Mouse (Mus musculus) gastrocnemius, adult 2 months (tissue): ENCODE results near the gene Eya4. TPM values are rescaled to one million over a fixed set of nuclear protein-coding genes. Genes with fewer than 3 reads are reported as not detected.

Experiments used
- DNase-seq: peaks from one replicate; pipeline ENCODE4 v3.0.0; 2022
- H3K27ac ChIP-seq: fragments of 200-600 bp; 2 replicates; pipeline ENCODE4 v1.8.1; 2022; ENCODE audit warnings: mild to moderate bottlenecking
- H3K4me3 ChIP-seq: fragments of 200-600 bp; 2 replicates; pipeline ENCODE4 v1.8.1; 2022; ENCODE audit warnings: mild to moderate bottlenecking, moderate library complexity
- CTCF ChIP-seq: fragments of 200-600 bp; IDR thresholded peaks from 2 replicates; pipeline ENCODE4 v1.8.1; 2022; ENCODE audit warnings: antibody characterized with exemption, mild to moderate bottlenecking, moderate library complexity
- intact Hi-C: fragments of 180-260 bp; cut with DNase I; formaldehyde crosslinking; loops from one replicate; pipeline ENCODE4 v1.15.1; 2025
- total RNA-seq, 2 experiments: library from RNA; stranded (reverse); gene quantifications; 2 replicates each; pipeline ENCODE4 v1.2.3; 2021

The Eya4 gene
- total RNA-seq, 2 experiments from 2014 or later = 25.1 to 60.0 TPM

- no peak for TF ChIP-seq CTCF
- intact Hi-C loops = no loop called here
- no peak overlapping the region for H3K4me3 ChIP-seq
- DNase-seq = no peak
- H3K27ac ChIP-seq = no peak overlapping the region
Observed at GRCm38 (mm10) chr10:23322275-23322674, 28.3 kb downstream of the Eya4 start.

DNA sequence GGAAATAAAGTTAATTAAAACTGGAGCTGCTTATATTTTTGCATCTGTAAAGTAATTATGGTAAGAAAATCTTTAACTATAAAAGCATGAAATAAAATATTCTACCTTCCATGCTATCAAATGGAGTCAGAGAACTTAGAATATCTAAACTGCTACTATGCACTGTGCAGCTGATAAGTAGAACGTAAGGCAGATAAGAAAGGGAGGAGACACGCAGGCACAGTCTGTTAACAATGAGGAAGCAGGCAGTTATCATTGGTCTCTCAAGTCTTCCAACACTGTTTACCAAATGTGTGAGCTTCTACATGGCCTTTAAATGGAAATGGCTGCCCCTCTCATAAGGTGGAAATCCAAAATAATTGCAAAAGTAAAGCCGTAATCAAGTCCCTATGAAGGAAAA is 55.0 kb downstream of the Eya4 start:
- no peak overlapping the region for H3K4me3 ChIP-seq
- no peak overlapping the region for H3K27ac ChIP-seq
- DNase-seq = no peak
- TF ChIP-seq CTCF = no peak
- intact Hi-C loops = no loop called here

DNA sequence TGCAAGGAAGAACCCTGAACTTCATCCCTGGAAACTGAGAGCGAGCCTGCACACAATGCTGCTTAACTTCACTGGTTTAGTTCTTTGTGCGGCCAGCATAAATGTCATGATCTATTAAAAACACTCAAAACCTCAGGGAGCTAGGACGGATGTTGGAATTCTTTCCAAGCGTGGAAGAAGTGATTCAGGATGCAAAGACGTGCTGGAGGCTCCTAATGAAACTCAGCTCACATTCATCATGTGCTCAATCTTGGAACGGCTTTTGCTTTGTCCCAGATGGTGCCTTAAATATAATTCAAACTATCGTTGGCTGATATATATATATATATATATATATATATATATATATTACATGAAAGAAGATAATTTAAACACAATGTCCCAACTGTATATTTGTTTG is 58.1 kb downstream of the Eya4 start:
- Histone ChIP-seq H3K27ac (no peak overlapping the region), H3K4me3 (no peak overlapping the region)
- TF ChIP-seq CTCF = no peak
- DNase-seq = no peak
- intact Hi-C loops = no loop called here

DNA sequence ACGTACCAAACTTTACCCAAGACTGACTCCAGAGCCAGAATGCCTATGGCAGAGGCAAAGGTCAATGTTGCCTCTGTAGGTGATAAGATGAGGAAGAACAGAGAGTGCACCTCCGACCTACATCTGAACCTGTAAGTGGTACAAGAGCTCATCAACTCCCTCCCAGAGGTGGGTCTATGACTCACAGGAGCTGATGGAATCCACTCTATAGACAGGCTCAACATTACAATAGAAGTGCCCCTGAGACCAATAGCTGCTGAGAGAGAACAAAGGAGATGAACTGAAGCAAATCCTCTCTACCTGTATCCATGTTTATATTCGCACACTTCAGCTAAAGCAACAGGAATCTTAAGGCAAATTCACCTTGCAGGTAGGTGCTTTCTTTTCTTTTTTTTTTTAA is 73.2 kb downstream of the Eya4 start:
- intact Hi-C loops = no loop called here
- TF ChIP-seq CTCF = no peak
- no peak for DNase-seq

DNA sequence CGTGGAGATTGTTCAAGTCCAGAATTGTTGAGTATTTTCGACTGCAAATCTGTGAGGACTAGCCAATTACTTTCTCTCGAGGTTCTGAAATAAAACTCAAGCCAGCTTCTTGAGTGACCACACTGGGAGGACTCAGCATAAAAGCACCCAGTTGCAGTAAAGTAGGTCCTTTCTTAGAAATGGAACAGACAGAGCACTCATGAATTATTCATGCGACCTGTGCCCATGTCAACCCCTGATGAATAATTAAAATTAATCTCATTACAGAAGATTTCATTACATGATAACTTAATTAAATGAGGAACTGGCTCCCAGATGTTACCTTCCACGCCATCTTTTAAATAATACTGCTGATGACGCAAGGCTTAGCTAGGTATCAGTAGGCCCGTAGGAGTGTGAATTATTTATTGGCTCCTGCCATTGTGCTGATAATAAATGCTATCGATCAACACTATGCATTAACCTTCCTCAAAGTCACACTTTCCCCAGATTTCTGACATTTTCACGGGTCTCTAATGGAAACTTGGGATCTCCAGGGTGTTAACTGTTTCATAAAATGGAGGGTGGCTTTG is 79.5 kb downstream of the Eya4 start:
- intact Hi-C loops = no loop called here
- H3K4me3 ChIP-seq = no peak overlapping the region
- no peak overlapping the region for H3K27ac ChIP-seq
- TF ChIP-seq CTCF = no peak
- no peak for DNase-seq

More for the DNA sequence above, 73.2 kb downstream of the Eya4 start:
- H3K4me3 ChIP-seq = no peak overlapping the region
- no peak overlapping the region for H3K27ac ChIP-seq

GRCm38 (mm10) chr10:23270502-23270901 is 80.1 kb downstream of the Eya4 start:
- Histone ChIP-seq H3K4me3 (no peak overlapping the region), H3K27ac (no peak overlapping the region)
- intact Hi-C loops = no loop called here
- no peak for TF ChIP-seq CTCF
- no peak for DNase-seq

- intact Hi-C loops = no loop called here
- H3K27ac ChIP-seq = no peak overlapping the region
- no peak for TF ChIP-seq CTCF
- DNase-seq = no peak
- no peak overlapping the region for H3K4me3 ChIP-seq
Observed at GRCm38 (mm10) chr10:23252180-23252579, 98.4 kb downstream of the Eya4 start.

GRCm38 (mm10) chr10:23246485-23246884 is 104.1 kb downstream of the Eya4 start:
- H3K4me3 ChIP-seq = no peak overlapping the region
- intact Hi-C loops = no loop called here
- no peak for DNase-seq
- H3K27ac ChIP-seq = no peak overlapping the region
- TF ChIP-seq CTCF = no peak

- no peak for TF ChIP-seq CTCF
- DNase-seq = peak; percentile 53
Observed at GRCm38 (mm10) chr10:23236918-23237317, 113.7 kb downstream of the Eya4 start.

DNA sequence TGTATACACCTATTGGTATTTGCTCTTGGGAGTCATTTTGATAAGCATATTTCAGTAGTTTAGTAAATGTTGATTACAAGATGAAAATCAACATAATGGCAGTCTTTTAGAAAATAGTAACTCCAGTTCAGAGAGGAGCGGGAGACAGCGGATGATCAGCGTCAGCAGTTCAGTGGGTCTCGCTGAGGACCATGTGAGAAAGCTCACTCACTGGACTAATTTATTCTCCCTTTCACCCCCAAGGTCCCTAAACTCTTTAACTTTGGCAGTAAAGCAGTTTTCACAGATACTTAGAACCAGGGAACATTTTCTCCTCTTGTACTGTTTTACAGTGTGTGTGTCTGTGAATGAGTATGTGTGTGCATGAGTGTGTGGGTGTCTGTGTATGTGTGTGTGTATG is 115.2 kb downstream of the Eya4 start:
- TF ChIP-seq CTCF = no peak
- intact Hi-C loops = loop anchor here (5.0 kb wide), 2 partner anchors 112 to 162 kb away; no protein-coding TSS in a partner anchor
- no peak for DNase-seq
- Histone ChIP-seq H3K27ac (no peak overlapping the region), H3K4me3 (no peak overlapping the region)

More at GRCm38 (mm10) chr10:23236918-23237317, 113.7 kb downstream of the Eya4 start:
- Histone ChIP-seq H3K27ac (peak overlapping the region; percentile 75), H3K4me3 (peak overlapping the region; percentile 38)
- intact Hi-C loops = loop anchor here (5.0 kb wide), 2 partner anchors 110 to 160 kb away; no protein-coding TSS in a partner anchor

GRCm38 (mm10) chr10:23233425-23233824 is 117.2 kb downstream of the Eya4 start:
- DNase-seq = peak; percentile 31
- intact Hi-C loops = no loop called here
- TF ChIP-seq CTCF = no peak
- H3K4me3 ChIP-seq = no peak overlapping the region
- peak overlapping the region; percentile 64 for H3K27ac ChIP-seq

- TF ChIP-seq CTCF = no peak
- Histone ChIP-seq H3K4me3 (no peak overlapping the region), H3K27ac (peak overlapping the region; percentile 16; the same call in 1 of the 2 replicates)
- no peak for DNase-seq
- intact Hi-C loops = no loop called here
Observed at GRCm38 (mm10) chr10:23230863-23231262, 119.7 kb downstream of the Eya4 start.

DNA sequence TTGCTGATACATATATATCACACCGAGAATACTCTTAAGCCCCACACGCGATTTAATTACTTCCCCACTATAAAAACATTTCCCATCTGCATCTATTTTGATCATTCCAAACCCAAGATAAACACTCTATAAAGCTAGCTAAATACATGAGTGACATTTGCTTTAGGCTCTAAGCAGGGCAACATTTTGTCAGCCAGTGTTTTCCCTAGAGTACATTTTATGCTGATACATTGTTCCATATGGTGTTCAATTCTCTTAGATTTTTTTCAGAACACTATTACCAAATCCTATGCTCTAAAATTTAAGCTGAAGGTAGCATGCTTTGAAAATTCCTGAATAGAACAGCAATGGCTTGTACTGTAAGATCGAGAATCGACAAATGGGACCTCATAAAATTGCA is 127.2 kb downstream of the Eya4 start:
- H3K4me3 ChIP-seq = no peak overlapping the region
- no peak overlapping the region for H3K27ac ChIP-seq
- no peak for TF ChIP-seq CTCF
- intact Hi-C loops = loop anchor here (5.0 kb wide), 1 partner anchor 46 kb away; no protein-coding TSS in a partner anchor
- no peak for DNase-seq

DNA sequence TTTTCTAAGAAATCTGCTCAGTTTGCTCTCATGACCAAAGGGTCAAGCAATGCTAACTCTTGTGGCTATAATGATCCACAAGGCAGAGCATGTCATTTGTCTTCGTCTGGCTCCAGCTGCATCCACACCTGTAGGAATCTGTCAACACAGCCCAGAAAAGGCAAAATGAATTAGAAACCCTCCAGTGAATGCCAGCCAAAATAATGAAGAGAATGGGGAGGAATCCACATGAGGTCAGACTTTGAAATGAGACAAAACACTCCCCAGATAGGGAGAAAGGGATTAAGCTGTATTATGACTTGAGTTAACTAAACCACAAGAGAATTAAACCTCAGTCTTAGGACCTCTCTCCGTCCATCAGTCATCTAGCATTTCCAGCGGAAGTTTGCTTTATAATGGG is 130.2 kb downstream of the Eya4 start:
- H3K4me3 ChIP-seq = no peak overlapping the region
- no peak for TF ChIP-seq CTCF
- no peak overlapping the region for H3K27ac ChIP-seq
- DNase-seq = no peak
- intact Hi-C loops = loop anchor here (5.0 kb wide), 1 partner anchor 43 kb away; no protein-coding TSS in a partner anchor
